Mouse (Mus musculus): ENCODE data around the gene Dcun1d3. TPM values are rescaled to one million over a fixed set of nuclear protein-coding genes. Genes with fewer than 3 reads are reported as not detected.

The Dcun1d3 gene
- polyA plus RNA-seq, 1 experiment from 2014 or later = 16.8 TPM

DNA sequence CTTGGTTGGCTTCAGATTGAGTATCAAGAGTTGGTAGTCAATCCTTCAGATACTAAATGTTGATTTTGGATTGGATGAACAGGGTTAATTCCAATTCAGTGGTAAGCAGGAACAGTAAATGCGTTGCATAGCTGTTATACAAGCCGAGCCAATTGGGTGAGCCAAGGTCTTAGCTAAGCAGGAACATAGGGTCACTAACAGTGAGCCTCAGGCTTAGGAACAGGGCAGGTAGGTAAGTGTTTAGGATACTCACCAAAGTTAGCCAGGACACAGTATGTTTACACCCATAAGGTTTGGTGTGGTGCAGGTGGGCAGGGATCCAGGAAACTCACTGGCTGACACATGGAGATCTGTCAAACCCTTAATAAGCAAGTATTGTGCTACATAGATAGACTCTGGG is 48.7 kb downstream of the Dcun1d3 start:
- H3K4me1 ChIP-seq = no peaks in the 10 kb centered on the region
- H3K27me3 ChIP-seq = no peaks in the 10 kb centered on the region
- no peak overlapping the region for H3K4me2 ChIP-seq
- H3K36me3 ChIP-seq (replicated peaks) = no peaks in the 10 kb centered on the region; the same call in 1 of the 2 replicates
- H3K9ac ChIP-seq = no peak overlapping the region
- H3K4me3 ChIP-seq (replicated peaks) = no peak overlapping the region
- H3K27ac ChIP-seq = no peak overlapping the region
- no peak for ATAC-seq (ENCODE audit: low FRiP score)
- WGBS = 94% methylated on average over 2 of the region's 2 CpGs
- H3K9me3 ChIP-seq = no peaks in the 10 kb centered on the region

- Histone ChIP-seq H3K4me1 (no peaks in the 10 kb centered on the region), H3K36me3 (replicated peaks) (no peaks in the 10 kb centered on the region; the same call in 1 of the 2 replicates), H3K27ac (no peak overlapping the region), H3K9ac (no peak overlapping the region), H3K4me3 (replicated peaks) (no peak overlapping the region), H3K27me3 (no peaks in the 10 kb centered on the region), H3K4me2 (no peak overlapping the region), H3K9me3 (no peaks in the 10 kb centered on the region)
- no peak for ATAC-seq (ENCODE audit: low FRiP score)
- WGBS = 97% methylated on average over 2 of the region's 2 CpGs
Measured at GRCm38 (mm10) chr7:119845541-119845940, 50.6 kb downstream of the Dcun1d3 start.

- ATAC-seq (ENCODE audit: low FRiP score) = no peak
- Histone ChIP-seq H3K4me3 (replicated peaks) (no peak overlapping the region), H3K27me3 (no peaks in the 10 kb centered on the region), H3K27ac (no peak overlapping the region), H3K9ac (no peak overlapping the region), H3K36me3 (replicated peaks) (no peaks in the 10 kb centered on the region; the same call in 1 of the 2 replicates), H3K9me3 (no peaks in the 10 kb centered on the region), H3K4me2 (no peak overlapping the region), H3K4me1 (no peaks in the 10 kb centered on the region)
- 95% methylated on average over 4 of the region's 4 CpGs for WGBS
Measured at GRCm38 (mm10) chr7:119841820-119842449, 54.2 kb downstream of the Dcun1d3 start.

- no peak overlapping the region for H3K4me2 ChIP-seq
- ATAC-seq (ENCODE audit: low FRiP score) = no peak
- H3K27ac ChIP-seq = no peak overlapping the region
- no peak overlapping the region for H3K9ac ChIP-seq
- H3K9me3 ChIP-seq = no peaks in the 10 kb centered on the region
- peaks cover 5% of the 10 kb centered on the region; the same call in 1 of the 2 replicates for H3K36me3 ChIP-seq (replicated peaks)
- H3K27me3 ChIP-seq = no peaks in the 10 kb centered on the region
- H3K4me3 ChIP-seq (replicated peaks) = no peak overlapping the region
- H3K4me1 ChIP-seq = no peaks in the 10 kb centered on the region
- WGBS = 93% methylated on average over 4 of the region's 4 CpGs
Measured at GRCm38 (mm10) chr7:119835996-119836777, 59.9 kb downstream of the Dcun1d3 start.

DNA sequence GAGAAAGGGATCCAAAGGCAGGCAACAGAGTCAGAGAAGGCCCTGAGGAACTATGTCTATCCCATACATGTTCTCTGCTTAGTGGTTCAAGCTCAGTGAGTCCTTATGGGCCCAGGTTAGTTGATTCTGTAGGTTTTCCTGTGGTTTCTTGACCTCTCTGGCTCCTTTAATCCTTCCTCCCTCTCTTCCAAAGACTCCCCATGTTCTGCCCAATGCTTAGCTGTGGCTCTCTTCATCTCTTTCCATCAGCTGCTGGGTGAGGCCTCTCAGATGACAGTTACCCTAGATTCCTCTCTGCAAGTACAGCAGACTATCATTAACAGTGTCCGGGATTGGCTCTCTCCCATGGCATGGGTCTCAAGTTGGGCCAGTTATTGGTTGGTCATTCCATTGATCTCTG is 60.7 kb downstream of the Dcun1d3 start:
- H3K9me3 ChIP-seq = no peaks in the 10 kb centered on the region
- ATAC-seq (ENCODE audit: low FRiP score) = no peak
- H3K4me1 ChIP-seq = no peaks in the 10 kb centered on the region
- no peaks in the 10 kb centered on the region for H3K27me3 ChIP-seq
- H3K9ac ChIP-seq = no peak overlapping the region
- no peak overlapping the region for H3K4me3 ChIP-seq (replicated peaks)
- H3K27ac ChIP-seq = no peak overlapping the region
- no peak overlapping the region for H3K4me2 ChIP-seq
- WGBS = 100% methylated on average over 1 of the region's 1 CpGs
- peaks cover 5% of the 10 kb centered on the region; the same call in 1 of the 2 replicates for H3K36me3 ChIP-seq (replicated peaks)

DNA sequence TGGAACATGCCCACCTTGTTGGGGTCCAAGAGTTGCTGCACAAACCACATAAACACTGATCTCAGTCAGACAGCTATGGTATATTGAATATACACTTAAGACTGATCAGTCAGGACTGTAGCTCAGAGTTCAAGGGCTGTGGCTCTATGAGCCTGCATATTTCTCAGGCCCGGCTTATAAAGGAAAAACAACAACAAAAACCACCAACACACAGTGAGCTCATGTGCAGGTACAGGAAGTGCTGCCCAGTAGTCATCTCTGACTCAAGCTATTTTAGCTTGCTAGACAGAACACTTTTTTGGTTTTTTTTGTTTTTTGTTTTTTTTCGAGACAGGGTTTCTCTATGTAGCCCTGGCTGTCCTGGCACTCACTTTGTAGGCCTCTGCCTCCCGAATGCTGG is 87.4 kb downstream of the Dcun1d3 start:
- H3K4me3 ChIP-seq (replicated peaks) = no peak overlapping the region
- no peak for ATAC-seq (ENCODE audit: low FRiP score)
- H3K4me2 ChIP-seq = no peak overlapping the region
- 92% methylated on average over 3 of the region's 3 CpGs for WGBS
- no peaks in the 10 kb centered on the region for H3K9me3 ChIP-seq
- no peaks in the 10 kb centered on the region for H3K27me3 ChIP-seq
- peaks cover 16% of the 10 kb centered on the region for H3K36me3 ChIP-seq (replicated peaks)
- no peak overlapping the region for H3K27ac ChIP-seq
- no peaks in the 10 kb centered on the region for H3K4me1 ChIP-seq
- H3K9ac ChIP-seq = no peak overlapping the region

GRCm38 (mm10) chr7:119807396-119807795 is 88.7 kb downstream of the Dcun1d3 start:
- 92% methylated on average over 5 of the region's 5 CpGs for WGBS
- Histone ChIP-seq H3K36me3 (replicated peaks) (peaks cover 16% of the 10 kb centered on the region), H3K27me3 (no peaks in the 10 kb centered on the region), H3K4me2 (no peak overlapping the region), H3K4me1 (no peaks in the 10 kb centered on the region), H3K9me3 (no peaks in the 10 kb centered on the region), H3K9ac (no peak overlapping the region), H3K27ac (no peak overlapping the region), H3K4me3 (replicated peaks) (no peak overlapping the region)
- ATAC-seq (ENCODE audit: low FRiP score) = no peak

Other genes starting within 250 kb of the Dcun1d3 start
- gene Acsm4, start 206.3 kb downstream of the Dcun1d3 start, polyA plus RNA-seq (2016; fragmentation: Nextera tagmentation; extraction: Ambion mirVana) = 5.5 and 10.6 TPM in 2 replicates
- 89.6 and 94.4 TPM in 2 replicates for gene Thumpd1, start 175.5 kb downstream of the Dcun1d3 start, polyA plus RNA-seq (2016; fragmentation: Nextera tagmentation; extraction: Ambion mirVana)
- gene Acsm3, start 135.4 kb downstream of the Dcun1d3 start, polyA plus RNA-seq (2016; fragmentation: Nextera tagmentation; extraction: Ambion mirVana) = 0.15 and 0.22 TPM in 2 replicates
- gene Rexo5, start 102.3 kb downstream of the Dcun1d3 start, polyA plus RNA-seq (2016; fragmentation: Nextera tagmentation; extraction: Ambion mirVana) = 21.9 and 30.7 TPM in 2 replicates
- gene Eri2, start 102.2 kb downstream of the Dcun1d3 start, polyA plus RNA-seq (2016; fragmentation: Nextera tagmentation; extraction: Ambion mirVana) = 36.5 and 38.7 TPM in 2 replicates
- 11.2 and 12.6 TPM in 2 replicates for gene Lyrm1, start 437 bp downstream of the Dcun1d3 start, polyA plus RNA-seq (2016; fragmentation: Nextera tagmentation; extraction: Ambion mirVana)
- 0.04 and 0.11 TPM in 2 replicates for gene Dnah3, start 199.0 kb upstream of the Dcun1d3 start, polyA plus RNA-seq (2016; fragmentation: Nextera tagmentation; extraction: Ambion mirVana)
- 8.0 and 8.9 TPM in 2 replicates for gene Tmem159, start 206.1 kb upstream of the Dcun1d3 start, polyA plus RNA-seq (2016; fragmentation: Nextera tagmentation; extraction: Ambion mirVana)
- not detected in 2 replicates for gene Zp2, start 249.0 kb upstream of the Dcun1d3 start, polyA plus RNA-seq (2016; fragmentation: Nextera tagmentation; extraction: Ambion mirVana)